Mouse (Mus musculus) limb, embryonic 11.5 days (tissue): Measurements from ENCODE around the gene Saxo2. TPM values are rescaled to one million over a fixed set of nuclear protein-coding genes. Genes with fewer than 3 reads are reported as not detected.

Source experiments
- ATAC-seq: fragments of 200-750 bp; cut with Nextera tagmentation; 2 replicates; pipeline ENCODE4 v1.8.0; 2017; ENCODE audit warnings: low read depth; ENCODE audit not compliant: insufficient number of reproducible peaks, low FRiP score, low TSS enrichment
- DNase-seq: peaks from one replicate; pipeline ENCODE4 v3.0.0-alpha.2; 2015; ENCODE audit warnings: low spot score
- H3K27ac ChIP-seq: fragments of 300-500 bp; sonication (generic); replicated peaks from 2 replicates; pipeline ENCODE4 v1.5.1; 2014; ENCODE audit warnings: low read depth, mild to moderate bottlenecking, low read length
- H3K27me3 ChIP-seq: fragments of 300-500 bp; sonication (generic); 2 replicates; pipeline ENCODE4 v1.6.1; 2014; ENCODE audit warnings: mild to moderate bottlenecking, low read length, mixed read lengths; ENCODE audit not compliant: control insufficient read depth, insufficient read depth
- H3K36me3 ChIP-seq: fragments of 300-500 bp; sonication (generic); 2 replicates; pipeline ENCODE4 v1.6.1; 2014; ENCODE audit warnings: mild to moderate bottlenecking, low read length, moderate library complexity, mixed read lengths; ENCODE audit not compliant: control insufficient read depth, insufficient read depth
- H3K4me1 ChIP-seq: fragments of 300-500 bp; sonication (generic); 2 replicates; pipeline ENCODE4 v1.6.1; 2014; ENCODE audit warnings: low read length, mixed read lengths; ENCODE audit not compliant: control insufficient read depth, insufficient read depth
- H3K4me2 ChIP-seq: fragments of 300-500 bp; sonication (generic); 2 replicates; pipeline ENCODE4 v1.6.1; 2014; ENCODE audit warnings: low read depth, mild to moderate bottlenecking, moderate library complexity; ENCODE audit not compliant: severe bottlenecking
- H3K4me3 ChIP-seq: fragments of 300-500 bp; sonication (generic); 2 replicates; pipeline ENCODE4 v1.5.1; 2014; ENCODE audit warnings: low read depth, low read length
- H3K9ac ChIP-seq: fragments of 300-500 bp; sonication (generic); 2 replicates; pipeline ENCODE4 v1.6.1; 2014; ENCODE audit warnings: mild to moderate bottlenecking, low read length
- H3K9me3 ChIP-seq: fragments of 300-500 bp; sonication (generic); 2 replicates; pipeline ENCODE4 v1.6.1; 2016; ENCODE audit warnings: low read length; ENCODE audit not compliant: control insufficient read depth
- WGBS: fragments of 180-500 bp; shearing (Covaris S2); extraction: QIAGEN DNeasy Blood & Tissue Kit; methylation state at CpG from one replicate; pipeline ENCODE4 v1.1.7; 2014; 5-methylcytosine and 5-hydroxymethylcytosine counted together
- polyA plus RNA-seq: library from polyadenylated mRNA; unstranded; fragments of >200 nt; fragmentation: Nextera tagmentation; extraction: Ambion mirVana; gene quantifications from 2 replicates; pipeline ENCODE4 v1.2.1, GENCODE M21; 2014

The Saxo2 gene
- 5.9 and 6.4 TPM in 2 replicates for polyA plus RNA-seq

DNA sequence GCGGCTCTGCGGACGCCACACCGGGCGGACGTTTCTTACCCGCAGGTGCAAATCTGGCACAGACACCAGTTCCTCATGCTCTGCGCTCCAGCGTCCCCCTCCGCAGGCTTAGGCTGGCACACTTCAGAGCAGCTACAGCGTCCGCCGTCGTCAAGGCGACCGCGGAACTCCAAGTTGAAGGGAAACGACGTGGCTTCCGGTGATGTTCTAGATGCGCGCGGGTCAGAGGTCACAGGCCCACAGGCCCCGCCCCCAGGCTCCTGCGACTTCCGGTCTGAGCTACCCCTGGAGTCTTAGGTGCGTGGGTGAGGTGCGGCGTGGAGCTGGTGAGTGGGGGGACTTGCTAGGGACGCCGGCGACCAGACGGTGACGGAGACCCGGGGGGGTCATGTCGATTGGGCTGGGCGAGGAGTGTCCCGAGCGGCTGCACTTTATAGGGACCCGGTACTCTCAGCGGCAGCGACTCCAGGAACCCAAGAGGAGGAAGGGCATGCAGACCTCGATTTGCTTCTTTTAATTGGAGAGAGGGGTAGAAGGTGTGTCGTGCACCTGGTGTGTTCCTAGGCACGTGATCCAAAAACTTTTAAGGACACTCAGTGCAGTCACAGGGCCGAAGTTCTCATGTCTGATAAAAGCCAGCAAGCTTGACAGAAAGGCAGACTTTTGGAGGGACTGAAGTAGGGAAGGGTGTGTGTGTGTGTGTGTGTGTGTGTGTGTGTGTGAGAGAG is at the start of gene Saxo2, which contains the start of gene Efl1:
Gene Saxo2, minus strand, starts transcription at position 176 of the 728 bp plus-strand sequence.
Gene Efl1, plus strand, starts transcription at position 262 of the 728 bp plus-strand sequence.
- Histone ChIP-seq H3K27ac (no peak within 1 kb of the TSS), H3K4me2 (peak within 1 kb of the TSS; percentile 74), H3K36me3 (no peaks in the 10 kb centered on the region), H3K27me3 (no peaks in the 10 kb centered on the region), H3K9ac (peak within 1 kb of the TSS; percentile 65), H3K4me3 (peak within 1 kb of the TSS; percentile 75), H3K9me3 (no peaks in the 10 kb centered on the region), H3K4me1 (peaks cover 8% of the 10 kb centered on the region; the same call in 1 of the 2 replicates)
- under 1% methylated on average over 46 of the region's 46 CpGs for WGBS
- DNase-seq: peak; percentile 95
- peak; percentile 98 for ATAC-seq

DNA sequence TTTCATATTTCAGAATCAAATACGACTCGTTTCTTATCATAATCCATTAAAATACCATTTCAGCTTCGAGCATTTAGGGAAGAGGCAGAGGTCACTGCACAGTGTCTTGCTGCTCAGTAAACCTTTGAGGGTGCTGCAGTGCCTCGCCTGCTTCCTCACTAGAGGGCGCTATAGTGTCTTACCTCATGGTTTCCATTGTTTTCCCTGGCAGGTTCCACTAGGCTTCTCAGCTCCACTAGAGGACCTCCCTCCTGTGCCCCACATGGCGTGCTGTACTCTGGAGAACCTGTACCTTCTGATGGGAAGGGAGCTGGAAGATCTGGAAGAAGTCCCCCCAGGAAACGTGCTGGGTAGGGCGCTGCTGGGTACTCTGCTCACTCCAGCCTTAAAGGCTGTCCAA is 49.3 kb upstream of the Saxo2 start:
- Histone ChIP-seq H3K9me3 (no peaks in the 10 kb centered on the region), H3K27ac (no peak overlapping the region), H3K4me3 (no peak overlapping the region), H3K9ac (no peak overlapping the region), H3K4me2 (no peak overlapping the region), H3K27me3 (no peaks in the 10 kb centered on the region), H3K4me1 (peaks cover 4% of the 10 kb centered on the region; the same call in 1 of the 2 replicates), H3K36me3 (peaks cover 3% of the 10 kb centered on the region; the same call in 1 of the 2 replicates)
- no peak for ATAC-seq
- DNase-seq: no peak
- WGBS: 76% methylated on average over 8 of the region's 8 CpGs

DNA sequence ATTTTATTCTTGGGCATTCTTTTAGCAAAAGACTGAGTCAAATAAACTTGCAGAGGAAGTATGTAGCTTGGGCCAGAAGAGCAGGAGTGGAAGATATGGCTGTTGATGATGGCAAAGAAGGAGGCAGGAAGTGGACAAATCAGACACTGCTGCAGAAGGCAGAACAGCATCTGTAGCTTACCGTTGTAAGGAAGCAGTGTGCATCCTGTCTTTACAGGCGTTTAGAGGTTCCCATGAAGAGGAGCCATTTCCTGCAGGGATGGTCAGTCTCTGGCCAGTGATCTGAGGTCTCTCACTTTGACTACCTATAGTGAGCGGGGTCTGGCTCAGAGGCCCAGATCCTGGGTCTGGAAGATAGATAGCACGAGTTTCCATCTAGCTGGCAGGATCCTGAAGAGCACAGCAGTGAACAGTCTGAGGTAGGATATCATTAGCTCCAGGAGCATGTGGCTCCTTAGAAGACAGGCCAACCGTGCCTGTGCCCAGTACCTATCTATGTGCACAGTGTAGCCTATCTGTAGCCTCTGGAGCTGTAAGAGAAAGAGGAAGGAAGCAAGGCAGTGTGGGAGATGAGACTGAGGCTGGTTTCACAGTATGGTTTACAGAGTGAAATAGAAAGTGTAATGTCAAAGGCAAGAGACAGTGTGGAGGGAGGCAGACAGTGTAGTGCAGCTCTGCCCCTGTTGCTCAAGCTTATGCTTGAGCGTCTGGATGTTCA is 42.9 kb upstream of the Saxo2 start:
- DNase-seq: no peak
- no peak overlapping the region for H3K27ac ChIP-seq
- peaks cover 5% of the 10 kb centered on the region; the same call in 1 of the 2 replicates for H3K36me3 ChIP-seq
- no peak overlapping the region for H3K4me3 ChIP-seq
- H3K9ac ChIP-seq: no peak overlapping the region
- no peak overlapping the region for H3K4me2 ChIP-seq
- no peaks in the 10 kb centered on the region for H3K9me3 ChIP-seq
- H3K4me1 ChIP-seq: no peaks in the 10 kb centered on the region
- ATAC-seq: no peak
- H3K27me3 ChIP-seq: no peaks in the 10 kb centered on the region
- 90% methylated on average over 6 of the region's 6 CpGs for WGBS

DNA sequence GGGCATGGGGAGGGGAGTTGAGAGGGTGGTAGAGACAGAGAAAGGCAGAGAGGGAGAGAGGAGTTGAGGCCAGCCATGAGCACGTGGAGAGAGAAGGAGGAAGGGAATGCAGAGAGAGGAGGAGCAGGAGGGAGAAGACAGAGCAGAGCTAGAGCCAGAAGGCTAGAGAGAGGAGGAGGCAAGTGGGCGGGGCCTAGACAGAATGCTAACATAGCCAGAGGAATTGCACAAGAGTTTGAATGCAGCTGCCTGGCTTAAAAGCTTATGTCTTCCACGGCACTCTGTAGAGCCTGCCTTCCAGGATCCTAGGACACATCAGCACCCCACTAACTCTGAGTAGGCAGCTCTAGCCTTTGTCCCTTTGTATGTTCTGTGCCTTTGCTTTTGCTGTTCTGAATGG is 40.4 kb upstream of the Saxo2 start:
- Histone ChIP-seq H3K4me1 (no peaks in the 10 kb centered on the region), H3K4me2 (no peak overlapping the region), H3K27ac (no peak overlapping the region), H3K4me3 (no peak overlapping the region), H3K9ac (no peak overlapping the region), H3K36me3 (peaks cover 5% of the 10 kb centered on the region; the same call in 1 of the 2 replicates), H3K27me3 (no peaks in the 10 kb centered on the region), H3K9me3 (no peaks in the 10 kb centered on the region)
- DNase-seq: no peak
- no peak for ATAC-seq
- WGBS: 58% methylated on average over 3 of the region's 3 CpGs

DNA sequence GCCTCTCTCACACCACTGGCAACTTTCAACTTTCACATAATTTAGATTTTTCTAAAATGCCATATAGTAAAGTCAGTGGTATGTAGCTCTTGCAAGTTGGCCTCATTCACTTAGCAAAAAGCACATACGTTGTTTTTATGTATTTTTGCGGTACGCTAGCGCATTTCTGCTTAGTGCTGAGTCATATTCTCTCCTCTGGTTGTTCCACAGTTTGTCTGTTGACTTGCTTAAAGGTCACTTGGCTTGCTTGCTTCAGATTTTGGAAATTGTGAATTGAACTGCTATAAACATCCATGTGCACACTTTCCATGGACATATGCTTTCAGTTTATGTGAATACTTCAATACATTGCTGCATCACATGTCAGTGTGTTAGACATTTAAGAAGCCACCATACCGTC is 31.6 kb upstream of the Saxo2 start:
- Histone ChIP-seq H3K27ac (no peak overlapping the region), H3K9me3 (no peaks in the 10 kb centered on the region), H3K9ac (no peak overlapping the region), H3K4me3 (no peak overlapping the region), H3K4me1 (no peaks in the 10 kb centered on the region), H3K27me3 (no peaks in the 10 kb centered on the region), H3K4me2 (no peak overlapping the region), H3K36me3 (no peaks in the 10 kb centered on the region)
- ATAC-seq (no peak), DNase-seq (no peak)
- WGBS: 96% methylated on average over 5 of the region's 5 CpGs

DNA sequence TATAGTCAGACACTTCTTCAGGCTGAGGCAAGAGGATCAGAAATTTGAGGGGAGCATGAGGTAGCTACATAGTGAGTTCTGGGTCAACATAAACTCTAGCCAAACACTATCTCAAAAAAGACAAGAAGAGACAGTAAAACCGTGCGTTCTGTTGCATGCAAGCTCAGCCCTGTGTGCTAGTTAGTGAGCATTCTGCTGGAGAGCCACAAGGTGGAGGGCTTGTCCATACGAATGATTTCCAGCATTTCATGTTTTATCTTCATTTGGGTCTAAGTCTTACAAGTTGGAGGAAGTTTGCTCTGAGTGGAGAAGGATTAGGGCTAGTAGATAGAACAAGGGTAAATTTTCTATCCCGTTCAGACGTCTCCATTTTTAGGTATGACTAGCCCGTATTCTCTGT is 28.5 kb upstream of the Saxo2 start:
- H3K27me3 ChIP-seq: no peaks in the 10 kb centered on the region
- H3K36me3 ChIP-seq: peaks cover 3% of the 10 kb centered on the region; the same call in 1 of the 2 replicates
- DNase-seq: no peak
- H3K9me3 ChIP-seq: no peaks in the 10 kb centered on the region
- no peak overlapping the region for H3K27ac ChIP-seq
- H3K4me3 ChIP-seq: no peak overlapping the region
- no peak overlapping the region for H3K9ac ChIP-seq
- ATAC-seq: no peak
- no peak overlapping the region for H3K4me2 ChIP-seq
- WGBS: 87% methylated on average over 6 of the region's 6 CpGs
- no peaks in the 10 kb centered on the region for H3K4me1 ChIP-seq

DNA sequence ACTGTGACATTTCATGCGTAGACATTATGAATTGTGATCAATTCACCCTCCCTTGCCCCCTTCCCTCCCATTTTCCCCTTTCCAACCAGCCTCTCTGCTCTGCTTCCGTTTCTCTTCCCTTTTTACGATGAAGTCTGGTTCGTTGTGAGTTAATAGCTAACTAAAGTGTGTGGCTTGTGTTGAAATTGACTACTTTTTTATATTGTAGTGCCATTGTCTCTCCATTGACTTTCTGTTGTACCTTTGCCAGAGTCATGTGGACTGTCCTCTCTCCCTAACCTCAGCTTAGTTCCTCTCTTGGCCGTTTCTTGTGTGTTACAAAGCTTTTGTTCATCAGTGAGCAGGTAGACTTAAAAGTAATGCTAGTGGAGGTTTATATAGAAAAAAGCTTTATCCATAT is 27.7 kb upstream of the Saxo2 start:
- no peaks in the 10 kb centered on the region for H3K4me1 ChIP-seq
- H3K4me3 ChIP-seq: no peak overlapping the region
- no peaks in the 10 kb centered on the region for H3K9me3 ChIP-seq
- no peak overlapping the region for H3K4me2 ChIP-seq
- ATAC-seq: no peak
- no peak overlapping the region for H3K27ac ChIP-seq
- H3K9ac ChIP-seq: no peak overlapping the region
- H3K27me3 ChIP-seq: no peaks in the 10 kb centered on the region
- H3K36me3 ChIP-seq: peaks cover 3% of the 10 kb centered on the region; the same call in 1 of the 2 replicates
- no peak for DNase-seq
- 80% methylated on average over 5 of the region's 5 CpGs for WGBS

DNA sequence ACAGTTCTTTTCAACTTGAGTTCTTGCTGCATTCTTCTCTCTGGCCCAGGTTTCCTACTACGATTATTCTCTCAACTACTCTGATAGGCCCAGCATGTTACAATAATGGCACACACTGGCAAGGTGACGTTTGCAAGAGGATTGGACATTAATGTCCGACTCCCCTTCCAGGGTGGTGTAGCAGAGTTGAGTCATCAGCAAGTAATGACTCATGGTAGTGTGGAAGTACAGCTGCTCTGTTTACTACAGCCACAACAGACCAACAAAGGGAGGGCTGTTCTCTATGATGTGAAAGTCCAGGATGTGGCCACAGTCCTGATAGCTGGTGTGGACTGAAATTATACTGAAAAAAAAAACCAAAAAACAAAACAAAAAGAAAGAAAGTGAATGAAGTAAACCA is 16.3 kb upstream of the Saxo2 start:
- 93% methylated on average over 3 of the region's 3 CpGs for WGBS
- no peak for ATAC-seq

More for the DNA sequence above, 16.3 kb upstream of the Saxo2 start:
- Histone ChIP-seq H3K4me1 (no peaks in the 10 kb centered on the region), H3K9me3 (no peaks in the 10 kb centered on the region), H3K27me3 (no peaks in the 10 kb centered on the region), H3K4me3 (no peak overlapping the region), H3K9ac (no peak overlapping the region), H3K4me2 (no peak overlapping the region), H3K36me3 (peaks cover 5% of the 10 kb centered on the region; the same call in 1 of the 2 replicates), H3K27ac (no peak overlapping the region)
- no peak for DNase-seq
